Mouse (Mus musculus) hindbrain, embryonic 13.5 days (tissue): ENCODE results near the gene Exph5. TPM values are rescaled to one million over a fixed set of nuclear protein-coding genes. Genes with fewer than 3 reads are reported as not detected.

Source experiments
- ATAC-seq: fragments of 200-750 bp; cut with Nextera tagmentation; 2 replicates; pipeline ENCODE4 v1.8.0; 2017; ENCODE audit warnings: moderate TSS enrichment; ENCODE audit not compliant: low FRiP score
- H3K27ac ChIP-seq: fragments of 300-500 bp; sonication (generic); 2 replicates; pipeline ENCODE4 v1.5.1; 2015; ENCODE audit warnings: inconsistent platforms, mild to moderate bottlenecking, moderate library complexity
- H3K27me3 ChIP-seq: fragments of 300-500 bp; sonication (generic); 2 replicates; pipeline ENCODE4 v1.6.1; 2015; ENCODE audit warnings: mild to moderate bottlenecking, inconsistent platforms
- H3K36me3 ChIP-seq: fragments of 300-500 bp; sonication (generic); 2 replicates; pipeline ENCODE4 v1.6.1; 2015; ENCODE audit warnings: mild to moderate bottlenecking, inconsistent platforms
- H3K4me1 ChIP-seq: fragments of 300-500 bp; sonication (generic); replicated peaks from 2 replicates; pipeline ENCODE4 v1.6.1; 2015; ENCODE audit warnings: inconsistent platforms
- H3K4me2 ChIP-seq: fragments of 300-500 bp; sonication (generic); 2 replicates; pipeline ENCODE4 v1.6.1; 2015; ENCODE audit warnings: inconsistent platforms, mild to moderate bottlenecking, moderate library complexity
- H3K4me3 ChIP-seq: fragments of 300-500 bp; sonication (generic); 2 replicates; pipeline ENCODE4 v1.5.1; 2015; ENCODE audit warnings: mild to moderate bottlenecking, inconsistent platforms
- H3K9ac ChIP-seq: fragments of 300-500 bp; sonication (generic); 2 replicates; pipeline ENCODE4 v1.6.1; 2015; ENCODE audit warnings: mild to moderate bottlenecking, inconsistent platforms
- H3K9me3 ChIP-seq: fragments of 300-500 bp; sonication (generic); 2 replicates; pipeline ENCODE4 v1.6.1; 2016; ENCODE audit warnings: inconsistent platforms
- WGBS: fragments of 180-500 bp; shearing (Covaris S2); methylation state at CpG from one replicate; pipeline ENCODE4 v1.1.7; 2015; 5-methylcytosine and 5-hydroxymethylcytosine counted together
- polyA plus RNA-seq: library from polyadenylated mRNA; unstranded; fragments of >200 nt; fragmentation: Nextera tagmentation; extraction: Ambion mirVana; gene quantifications from 2 replicates; pipeline ENCODE4 v1.2.1, GENCODE M21; 2015

The Exph5 gene
- polyA plus RNA-seq, 1 experiment from 2014 or later, result 0.06 TPM

GRCm38 (mm10) chr9:53378171-53378570 lies 76.7 kb downstream of the Exph5 start:
- WGBS, result 78% methylated on average over 3 of the region's 3 CpGs
- no peaks in the 10 kb centered on the region for H3K36me3 ChIP-seq
- H3K4me1 ChIP-seq, result no peaks in the 10 kb centered on the region
- H3K4me2 ChIP-seq, result no peak overlapping the region
- H3K4me3 ChIP-seq, result no peak overlapping the region
- no peak for ATAC-seq
- no peak overlapping the region for H3K9ac ChIP-seq
- no peak overlapping the region for H3K27ac ChIP-seq
- 0 out of 2 replicates have a peak, but pooled peaks cover 2% of the 10 kb centered on the region for H3K27me3 ChIP-seq
- no peaks in the 10 kb centered on the region for H3K9me3 ChIP-seq

GRCm38 (mm10) chr9:53380595-53380994 lies 79.1 kb downstream of the Exph5 start:
- Histone ChIP-seq H3K4me3 (no peak overlapping the region), H3K9me3 (no peaks in the 10 kb centered on the region), H3K4me2 (no peak overlapping the region), H3K9ac (no peak overlapping the region), H3K4me1 (peaks cover 12% of the 10 kb centered on the region; the same call in 1 of the 2 replicates), H3K27ac (no peak overlapping the region), H3K36me3 (no peaks in the 10 kb centered on the region), H3K27me3 (0 out of 2 replicates have a peak, but pooled peaks cover 2% of the 10 kb centered on the region)
- 87% methylated on average over 2 of the region's 2 CpGs for WGBS
- no peak for ATAC-seq

GRCm38 (mm10) chr9:53381113-53381615 lies 79.7 kb downstream of the Exph5 start:
- Histone ChIP-seq H3K4me1 (peaks cover 12% of the 10 kb centered on the region; the same call in 1 of the 2 replicates), H3K4me2 (no peak overlapping the region), H3K36me3 (no peaks in the 10 kb centered on the region), H3K9me3 (no peaks in the 10 kb centered on the region), H3K9ac (no peak overlapping the region), H3K27ac (no peak overlapping the region), H3K27me3 (0 out of 2 replicates have a peak, but pooled peaks cover 2% of the 10 kb centered on the region), H3K4me3 (no peak overlapping the region)
- ATAC-seq, result no peak
- 88% methylated on average over 5 of the region's 5 CpGs for WGBS

- under 1% methylated on average over 71 of the region's 75 CpGs for WGBS
- H3K9ac ChIP-seq, result peak within 1 kb of the TSS; percentile 80
- H3K4me2 ChIP-seq, result peak within 1 kb of the TSS; percentile 99
- no peaks in the 10 kb centered on the region for H3K9me3 ChIP-seq
- peak; percentile 95 for ATAC-seq
- H3K4me1 ChIP-seq, result peaks cover 12% of the 10 kb centered on the region; the same call in 1 of the 2 replicates
- peak within 1 kb of the TSS; percentile 70 for H3K4me3 ChIP-seq
- H3K27me3 ChIP-seq, result 0 out of 2 replicates have a peak, but pooled peaks cover 2% of the 10 kb centered on the region
- no peaks in the 10 kb centered on the region for H3K36me3 ChIP-seq
- H3K27ac ChIP-seq, result peak within 1 kb of the TSS; percentile 85
Observed at GRCm38 (mm10) chr9:53383951-53384866, 82.7 kb downstream of the Exph5 start, which contains the start of gene Kdelc2. Gene Kdelc2 (plus strand): TSS chr9:53384025.

GRCm38 (mm10) chr9:53384873-53385272 lies 83.4 kb downstream of the Exph5 start:
- ATAC-seq, result no peak; the same call in 1 of the 2 replicates
- Histone ChIP-seq H3K27ac (peak overlapping the region; percentile 85), H3K27me3 (0 out of 2 replicates have a peak, but pooled peaks cover 2% of the 10 kb centered on the region), H3K9me3 (no peaks in the 10 kb centered on the region), H3K4me3 (peak overlapping the region; percentile 70), H3K4me1 (peaks cover 12% of the 10 kb centered on the region; the same call in 1 of the 2 replicates), H3K4me2 (peak overlapping the region; percentile 99), H3K36me3 (no peaks in the 10 kb centered on the region), H3K9ac (peak overlapping the region; percentile 80)
- WGBS, result 18% methylated on average over 8 of the region's 8 CpGs

GRCm38 (mm10) chr9:53387431-53387830 lies 86.0 kb downstream of the Exph5 start:
- no peaks in the 10 kb centered on the region for H3K9me3 ChIP-seq
- no peak for ATAC-seq
- whole genome bisulfite sequencing, result 69% methylated on average over 2 of the region's 2 CpGs
- no peak overlapping the region for H3K27ac ChIP-seq
- H3K4me3 ChIP-seq, result no peak overlapping the region
- H3K9ac ChIP-seq, result no peak overlapping the region
- H3K36me3 ChIP-seq, result no peaks in the 10 kb centered on the region
- no peak overlapping the region for H3K4me2 ChIP-seq
- H3K4me1 ChIP-seq, result peaks cover 12% of the 10 kb centered on the region; the same call in 1 of the 2 replicates
- H3K27me3 ChIP-seq, result 0 out of 2 replicates have a peak, but pooled peaks cover 2% of the 10 kb centered on the region

- 87% methylated on average over 3 of the region's 3 CpGs for WGBS
- ATAC-seq, result no peak
- Histone ChIP-seq H3K27me3 (no peaks in the 10 kb centered on the region), H3K27ac (no peak overlapping the region), H3K4me1 (peaks cover 12% of the 10 kb centered on the region; the same call in 1 of the 2 replicates), H3K9me3 (no peaks in the 10 kb centered on the region), H3K4me2 (no peak overlapping the region), H3K4me3 (no peak overlapping the region), H3K9ac (no peak overlapping the region), H3K36me3 (no peaks in the 10 kb centered on the region)
Observed at GRCm38 (mm10) chr9:53389109-53389508, 87.6 kb downstream of the Exph5 start.

GRCm38 (mm10) chr9:53390136-53390535 lies 88.7 kb downstream of the Exph5 start:
- no peak overlapping the region for H3K9ac ChIP-seq
- no peak overlapping the region for H3K4me2 ChIP-seq
- ATAC-seq, result no peak
- H3K4me3 ChIP-seq, result no peak overlapping the region
- no peaks in the 10 kb centered on the region for H3K9me3 ChIP-seq
- H3K36me3 ChIP-seq, result no peaks in the 10 kb centered on the region
- H3K4me1 ChIP-seq, result 0 out of 2 replicates have a peak, but pooled peaks cover 2% of the 10 kb centered on the region
- no peak overlapping the region for H3K27ac ChIP-seq
- WGBS, result 75% methylated on average over 7 of the region's 7 CpGs
- no peaks in the 10 kb centered on the region for H3K27me3 ChIP-seq

- Histone ChIP-seq H3K9ac (no peak overlapping the region), H3K27me3 (no peaks in the 10 kb centered on the region), H3K9me3 (no peaks in the 10 kb centered on the region), H3K27ac (no peak overlapping the region), H3K4me3 (no peak overlapping the region), H3K4me1 (peaks cover 11% of the 10 kb centered on the region), H3K4me2 (no peak overlapping the region), H3K36me3 (no peaks in the 10 kb centered on the region)
- no peak for ATAC-seq
- WGBS, result 81% methylated on average over 13 of the region's 13 CpGs
Observed at GRCm38 (mm10) chr9:53397685-53398387, 96.4 kb downstream of the Exph5 start.

GRCm38 (mm10) chr9:53398388-53398700 lies 96.9 kb downstream of the Exph5 start:
- no peak overlapping the region for H3K27ac ChIP-seq
- H3K4me1 ChIP-seq, result peaks cover 14% of the 10 kb centered on the region
- H3K4me3 ChIP-seq, result no peak overlapping the region
- 13% methylated on average over 5 of the region's 5 CpGs for WGBS
- no peaks in the 10 kb centered on the region for H3K36me3 ChIP-seq
- H3K27me3 ChIP-seq, result no peaks in the 10 kb centered on the region
- no peak overlapping the region for H3K4me2 ChIP-seq
- no peak for ATAC-seq
- H3K9ac ChIP-seq, result no peak overlapping the region
- H3K9me3 ChIP-seq, result no peaks in the 10 kb centered on the region

GRCm38 (mm10) chr9:53399537-53399936 lies 98.1 kb downstream of the Exph5 start:
- no peak overlapping the region for H3K4me3 ChIP-seq
- peaks cover 16% of the 10 kb centered on the region for H3K4me1 ChIP-seq
- no peaks in the 10 kb centered on the region for H3K36me3 ChIP-seq
- H3K27me3 ChIP-seq, result no peaks in the 10 kb centered on the region
- no peak overlapping the region for H3K4me2 ChIP-seq
- ATAC-seq, result no peak
- no peak overlapping the region for H3K27ac ChIP-seq
- 95% methylated on average over 8 of the region's 8 CpGs for WGBS
- H3K9ac ChIP-seq, result no peak overlapping the region
- H3K9me3 ChIP-seq, result no peaks in the 10 kb centered on the region

- no peak for ATAC-seq
- H3K4me2 ChIP-seq, result no peak overlapping the region
Observed at GRCm38 (mm10) chr9:53400696-53401095, 99.2 kb downstream of the Exph5 start.

More at GRCm38 (mm10) chr9:53400696-53401095, 99.2 kb downstream of the Exph5 start:
- no peak overlapping the region for H3K27ac ChIP-seq
- peaks cover 26% of the 10 kb centered on the region for H3K4me1 ChIP-seq
- H3K4me3 ChIP-seq, result no peak overlapping the region
- H3K9me3 ChIP-seq, result no peaks in the 10 kb centered on the region
- 73% methylated on average over 4 of the region's 4 CpGs for WGBS
- no peak overlapping the region for H3K9ac ChIP-seq
- H3K27me3 ChIP-seq, result no peaks in the 10 kb centered on the region
- H3K36me3 ChIP-seq, result no peaks in the 10 kb centered on the region
